Comparison of ENCODE assay signal across 15 mouse cellular contexts in the genomic region with DNA sequence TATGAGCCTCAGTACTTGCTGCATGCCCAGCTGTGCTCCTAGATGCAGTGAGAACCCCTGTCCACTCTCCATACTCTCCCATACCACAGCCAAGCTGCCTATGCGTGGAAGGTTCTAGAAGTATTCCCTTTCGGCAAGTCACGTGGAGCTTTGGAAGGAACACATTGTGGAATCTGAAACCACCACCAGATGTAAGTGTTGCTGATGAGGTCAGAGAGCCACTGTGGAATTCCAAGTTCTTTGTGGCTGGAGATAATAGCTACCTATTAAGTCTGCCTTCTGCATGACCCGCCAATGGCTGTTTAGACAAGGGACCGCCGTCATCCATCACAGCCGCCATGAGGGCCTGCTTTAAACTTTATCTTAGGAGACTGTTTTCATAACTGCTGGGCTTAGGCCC.
DNase-seq lines count a peak whose midpoint lies in the region; ATAC-seq lines count a peak whose summit lies in the region.
"Had no signal": no experiment of that assay in that cellular context is flagged by ENCODE, and none has a peak within 500 bp of the region (broad histone marks: within the 10 kb centered on the region; RNA-seq: fewer than 3 reads in every experiment).

No protein-coding gene starts in this region.

- 0 out of 2 replicates have a peak overlapping the region, but pooled peaks have one; percentile 17 for H3K27ac ChIP-seq in heart, embryonic 12.5 days (ENCODE audit: poor library complexity, severe bottlenecking)
- no peak overlapping the region for H3K27ac ChIP-seq in neural tube, embryonic 15.5 days (replicated peaks)
- no peak overlapping the region for H3K27ac ChIP-seq in limb, embryonic 13.5 days

- no peaks in the 10 kb centered on the region for H3K36me3 ChIP-seq in heart, embryonic 12.5 days
- H3K36me3 ChIP-seq in neural tube, embryonic 15.5 days, result no peaks in the 10 kb centered on the region
- no peaks in the 10 kb centered on the region for H3K36me3 ChIP-seq in limb, embryonic 13.5 days

- peaks cover 7% of the 10 kb centered on the region for H3K4me1 ChIP-seq in heart, embryonic 12.5 days (replicated peaks)
- H3K4me1 ChIP-seq in neural tube, embryonic 15.5 days, result no peaks in the 10 kb centered on the region
- peaks cover 16% of the 10 kb centered on the region for H3K4me1 ChIP-seq in limb, embryonic 13.5 days

- no peak overlapping the region for H3K4me3 ChIP-seq in heart, embryonic 12.5 days
- H3K4me3 ChIP-seq in neural tube, embryonic 15.5 days (replicated peaks), result no peak overlapping the region
- no peak overlapping the region for H3K4me3 ChIP-seq in limb, embryonic 13.5 days

- WGBS in heart, embryonic 12.5 days, result 32% methylated on average over 7 of the region's 7 CpGs
- 68% methylated on average over 7 of the region's 7 CpGs for WGBS in neural tube, embryonic 15.5 days
- 41% methylated on average over 7 of the region's 7 CpGs for WGBS in limb, embryonic 13.5 days

- H3K4me2 ChIP-seq in heart, embryonic 12.5 days, result no peak overlapping the region
- H3K4me2 ChIP-seq in neural tube, embryonic 15.5 days, result no peak overlapping the region
- H3K4me2 ChIP-seq in limb, embryonic 13.5 days (replicated peaks), result no peak overlapping the region

- ATAC-seq in heart, embryonic 12.5 days (ENCODE audit: insufficient number of reproducible peaks, low FRiP score), result no peak
- ATAC-seq in neural tube, embryonic 15.5 days (ENCODE audit: low FRiP score), result no peak
- ATAC-seq in limb, embryonic 13.5 days (ENCODE audit: low FRiP score, low read depth), result peak; percentile 66
- ATAC-seq: liver, postnatal 0 days had no signal

- no peaks in the 10 kb centered on the region for H3K27me3 ChIP-seq in heart, embryonic 12.5 days (replicated peaks)
- H3K27me3 ChIP-seq in neural tube, embryonic 15.5 days (replicated peaks), result no peaks in the 10 kb centered on the region
- no peaks in the 10 kb centered on the region for H3K27me3 ChIP-seq in limb, embryonic 13.5 days

- H3K9me3 ChIP-seq in heart, embryonic 12.5 days (replicated peaks), result peaks cover 15% of the 10 kb centered on the region
- H3K9me3 ChIP-seq in neural tube, embryonic 15.5 days (replicated peaks), result peaks cover 3% of the 10 kb centered on the region; the same call in 1 of the 2 replicates
- peaks cover 11% of the 10 kb centered on the region for H3K9me3 ChIP-seq in limb, embryonic 13.5 days

- no peak overlapping the region for H3K9ac ChIP-seq in heart, embryonic 12.5 days
- no peak overlapping the region for H3K9ac ChIP-seq in neural tube, embryonic 15.5 days (replicated peaks)
- H3K9ac ChIP-seq in limb, embryonic 13.5 days, result no peak overlapping the region
- H3K9ac ChIP-seq: liver, postnatal 0 days had no signal

- DNase-seq in heart, adult 8-10 months (ENCODE audit: low spot score), result no peak
- peak; percentile 48 for DNase-seq in neural tube, embryonic 10.5 days (ENCODE audit: extremely low spot score, low spot score)
- no peak for DNase-seq in T-cell, adult 2 months (ENCODE audit: low spot score)
- DNase-seq in adrenal gland, adult 8-10 months, result no peak
- no peak for DNase-seq in layer of hippocampus, adult 11-12 months (ENCODE audit: low spot score)
- DNase-seq: adrenal gland, postnatal 14 days; cerebellum, adult 11 months; kidney, adult 11 months; liver, postnatal 0 days; midbrain, embryonic 14.5 days; right cerebral cortex, postnatal 25 days; thymus, adult 18-20 months had no signal
